Mouse (Mus musculus) midbrain, embryonic 13.5 days (tissue): ENCODE measurements around the gene Ftl1. TPM values are rescaled to one million over a fixed set of nuclear protein-coding genes. Genes with fewer than 3 reads are reported as not detected.

Experiments used
- ATAC-seq: fragments of 200-750 bp; cut with Nextera tagmentation; 2 replicates; pipeline ENCODE4 v1.8.0; 2017; ENCODE audit warnings: mild to moderate bottlenecking, moderate TSS enrichment, moderate library complexity
- H3K27ac ChIP-seq: fragments of 300-500 bp; sonication (generic); 2 replicates; pipeline ENCODE4 v1.5.1; 2015; ENCODE audit warnings: inconsistent platforms, mild to moderate bottlenecking, moderate library complexity
- H3K27me3 ChIP-seq: fragments of 300-500 bp; sonication (generic); 2 replicates; pipeline ENCODE4 v1.6.1; 2015; ENCODE audit warnings: mild to moderate bottlenecking, inconsistent platforms
- H3K36me3 ChIP-seq: fragments of 300-500 bp; sonication (generic); 2 replicates; pipeline ENCODE4 v1.6.1; 2015; ENCODE audit warnings: mild to moderate bottlenecking, inconsistent platforms
- H3K4me1 ChIP-seq: fragments of 300-500 bp; sonication (generic); replicated peaks from 2 replicates; pipeline ENCODE4 v1.6.1; 2015; ENCODE audit warnings: inconsistent platforms
- H3K4me2 ChIP-seq: fragments of 300-500 bp; sonication (generic); replicated peaks from 2 replicates; pipeline ENCODE4 v1.6.1; 2015; ENCODE audit warnings: moderate library complexity, mild to moderate bottlenecking, inconsistent platforms
- H3K4me3 ChIP-seq: fragments of 300-500 bp; sonication (generic); replicated peaks from 2 replicates; pipeline ENCODE4 v1.5.1; 2015; ENCODE audit warnings: mild to moderate bottlenecking, inconsistent platforms
- H3K9ac ChIP-seq: fragments of 300-500 bp; sonication (generic); replicated peaks from 2 replicates; pipeline ENCODE4 v1.6.1; 2015; ENCODE audit warnings: mild to moderate bottlenecking, inconsistent platforms
- H3K9me3 ChIP-seq: fragments of 300-500 bp; sonication (generic); 2 replicates; pipeline ENCODE4 v1.6.1; 2016; ENCODE audit warnings: mild to moderate bottlenecking, inconsistent platforms
- WGBS: fragments of 180-500 bp; shearing (Covaris S2); methylation state at CpG from one replicate; pipeline ENCODE4 v1.1.7; 2015; 5-methylcytosine and 5-hydroxymethylcytosine counted together
- polyA plus RNA-seq: library from polyadenylated mRNA; unstranded; fragments of >200 nt; fragmentation: Nextera tagmentation; extraction: Ambion mirVana; gene quantifications from 2 replicates; pipeline ENCODE4 v1.2.1, GENCODE M21; 2015

Ftl1 gene
- polyA plus RNA-seq, 1 experiment from 2014 or later: 7,096 TPM

DNA sequence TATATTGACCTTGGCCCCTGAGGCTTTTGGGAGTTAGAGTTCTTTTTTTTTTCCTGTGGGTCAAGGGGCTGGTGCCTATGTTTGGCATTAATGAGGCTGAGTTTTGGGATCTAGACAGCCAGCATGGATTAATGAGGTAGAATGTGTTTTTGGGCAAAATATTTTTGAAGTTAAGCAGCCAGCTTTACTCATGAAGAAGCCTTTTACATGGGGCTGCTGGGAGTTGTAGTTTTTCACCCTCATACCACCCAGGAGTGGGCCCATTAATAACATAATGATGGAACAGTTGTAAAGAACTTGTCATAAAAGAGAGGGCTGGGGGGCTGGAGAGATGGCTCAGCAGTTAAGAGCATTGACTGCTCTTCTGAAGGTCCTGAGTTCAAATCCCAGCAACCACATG, 13.1 kb downstream of the Ftl1 start:
- Histone ChIP-seq H3K9ac (no peak overlapping the region), H3K4me2 (no peak overlapping the region), H3K4me1 (peaks cover 2% of the 10 kb centered on the region; the same call in 1 of the 2 replicates), H3K27me3 (no peaks in the 10 kb centered on the region), H3K9me3 (no peaks in the 10 kb centered on the region), H3K27ac (no peak overlapping the region), H3K4me3 (no peak overlapping the region), H3K36me3 (peaks cover 63% of the 10 kb centered on the region)
- ATAC-seq: no peak

- H3K36me3 ChIP-seq: peaks cover 59% of the 10 kb centered on the region
- 90% methylated on average over 22 of the region's 22 CpGs for WGBS
- H3K9me3 ChIP-seq: no peaks in the 10 kb centered on the region
- no peak for ATAC-seq
- H3K4me2 ChIP-seq: no peak overlapping the region
- no peaks in the 10 kb centered on the region for H3K4me1 ChIP-seq
- H3K4me3 ChIP-seq: no peak overlapping the region
- H3K9ac ChIP-seq: no peak overlapping the region
- H3K27me3 ChIP-seq: no peaks in the 10 kb centered on the region
- H3K27ac ChIP-seq: no peak overlapping the region
Measured at GRCm38 (mm10) chr7:45443526-45444420, 15.9 kb downstream of the Ftl1 start.

GRCm38 (mm10) chr7:45437521-45438276, 22.0 kb downstream of the Ftl1 start, which contains the start of gene Ruvbl2:
Gene Ruvbl2 (minus strand): TSS chr7:45438096.
- H3K4me1 ChIP-seq: peaks cover 44% of the 10 kb centered on the region
- H3K4me3 ChIP-seq: no peak within 1 kb of the TSS
- no peak within 1 kb of the TSS for H3K9ac ChIP-seq
- 21% methylated on average over 19 of the region's 19 CpGs for WGBS
- H3K27ac ChIP-seq: no peak within 1 kb of the TSS
- no peak for ATAC-seq
- H3K9me3 ChIP-seq: no peaks in the 10 kb centered on the region
- H3K4me2 ChIP-seq: no peak within 1 kb of the TSS
- H3K27me3 ChIP-seq: no peaks in the 10 kb centered on the region
- peaks cover 17% of the 10 kb centered on the region for H3K36me3 ChIP-seq

DNA sequence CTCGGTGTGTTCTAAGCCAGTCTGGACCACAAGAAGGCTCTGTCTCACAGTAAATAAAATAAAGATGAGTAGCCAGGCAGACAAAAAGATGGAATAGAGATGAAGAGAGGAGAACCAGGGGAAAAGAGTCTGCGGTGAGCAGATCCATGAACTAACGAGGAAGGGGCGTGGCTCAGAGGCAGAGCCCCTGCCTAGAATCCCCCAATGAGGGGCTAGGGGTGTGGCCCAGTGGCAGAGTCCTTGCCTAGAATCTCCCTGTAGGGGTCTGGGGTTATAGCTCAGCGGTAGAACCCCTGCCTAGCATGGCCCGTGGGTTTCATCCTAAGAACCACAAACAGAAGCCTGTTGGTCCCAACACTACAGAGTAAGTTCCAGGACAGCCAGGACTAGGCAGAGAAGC, 22.6 kb downstream of the Ftl1 start:
- no peak overlapping the region for H3K4me3 ChIP-seq
- 30% methylated on average over 6 of the region's 6 CpGs for WGBS
- H3K9ac ChIP-seq: no peak overlapping the region
- H3K36me3 ChIP-seq: peaks cover 13% of the 10 kb centered on the region
- no peak overlapping the region for H3K27ac ChIP-seq
- peaks cover 47% of the 10 kb centered on the region for H3K4me1 ChIP-seq
- no peak overlapping the region for H3K4me2 ChIP-seq
- no peaks in the 10 kb centered on the region for H3K9me3 ChIP-seq
- no peaks in the 10 kb centered on the region for H3K27me3 ChIP-seq
- no peak for ATAC-seq

GRCm38 (mm10) chr7:45436444-45436843, 23.2 kb downstream of the Ftl1 start:
- Histone ChIP-seq H3K27me3 (no peaks in the 10 kb centered on the region), H3K9ac (0 out of 2 replicates have a peak overlapping the region, but pooled peaks have one; percentile 6), H3K4me3 (no peak overlapping the region), H3K9me3 (no peaks in the 10 kb centered on the region), H3K4me2 (no peak overlapping the region; the same call in 1 of the 2 replicates), H3K4me1 (peaks cover 47% of the 10 kb centered on the region), H3K36me3 (peaks cover 15% of the 10 kb centered on the region), H3K27ac (no peak overlapping the region)
- WGBS: 93% methylated on average over 5 of the region's 5 CpGs
- ATAC-seq: no peak

GRCm38 (mm10) chr7:45435038-45435437, 24.6 kb downstream of the Ftl1 start:
- ATAC-seq: no peak
- Histone ChIP-seq H3K4me1 (peaks cover 47% of the 10 kb centered on the region), H3K9ac (peak overlapping the region; percentile 79), H3K4me2 (peak overlapping the region; percentile 99), H3K27ac (peak overlapping the region; percentile 35; the same call in 1 of the 2 replicates), H3K36me3 (peaks cover 24% of the 10 kb centered on the region), H3K9me3 (no peaks in the 10 kb centered on the region), H3K4me3 (peak overlapping the region; percentile 95), H3K27me3 (no peaks in the 10 kb centered on the region)
- 1% methylated on average over 16 of the region's 16 CpGs for WGBS

GRCm38 (mm10) chr7:45434203-45435015, 25.3 kb downstream of the Ftl1 start, which contains the start of gene Gys1:
Gene Gys1 (plus strand): TSS chr7:45434844.
- Histone ChIP-seq H3K4me3 (peak within 1 kb of the TSS; percentile 95), H3K9ac (peak within 1 kb of the TSS; percentile 92), H3K9me3 (no peaks in the 10 kb centered on the region), H3K36me3 (peaks cover 27% of the 10 kb centered on the region), H3K27ac (peak within 1 kb of the TSS; percentile 94), H3K27me3 (no peaks in the 10 kb centered on the region), H3K4me1 (peaks cover 47% of the 10 kb centered on the region), H3K4me2 (peak within 1 kb of the TSS; percentile 99)
- under 1% methylated on average over 45 of the region's 45 CpGs for WGBS
- peak; percentile 97 for ATAC-seq

DNA sequence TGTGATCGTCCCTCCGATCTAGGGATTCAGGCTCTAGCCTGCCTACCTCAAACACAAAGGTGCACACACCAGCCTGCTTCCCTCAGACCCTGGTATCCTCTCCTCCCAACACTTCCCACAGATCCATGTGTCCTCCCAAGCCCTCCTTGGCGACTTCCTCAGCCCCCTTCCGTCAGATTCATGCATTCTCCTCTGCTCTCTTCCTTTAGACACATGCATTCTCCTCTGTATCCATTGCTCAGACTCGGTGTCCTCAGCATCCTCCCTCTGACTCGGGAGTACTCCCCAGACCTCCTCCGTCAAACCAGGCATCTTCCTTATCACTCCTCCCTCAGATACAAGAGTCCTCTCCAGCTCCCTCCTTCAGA, 25.9 kb downstream of the Ftl1 start:
- Histone ChIP-seq H3K4me2 (peak overlapping the region; percentile 99), H3K9ac (peak overlapping the region; percentile 92), H3K27me3 (no peaks in the 10 kb centered on the region), H3K27ac (peak overlapping the region; percentile 94), H3K9me3 (no peaks in the 10 kb centered on the region), H3K4me1 (peaks cover 47% of the 10 kb centered on the region), H3K36me3 (peaks cover 33% of the 10 kb centered on the region), H3K4me3 (peak overlapping the region; percentile 95)
- under 1% methylated on average over 7 of the region's 7 CpGs for whole genome bisulfite sequencing
- no peak for ATAC-seq

- Histone ChIP-seq H3K4me1 (no peaks in the 10 kb centered on the region), H3K27ac (no peak overlapping the region), H3K9ac (no peak overlapping the region), H3K27me3 (peaks cover 2% of the 10 kb centered on the region; the same call in 1 of the 2 replicates), H3K9me3 (no peaks in the 10 kb centered on the region), H3K4me3 (no peak overlapping the region), H3K36me3 (peaks cover 93% of the 10 kb centered on the region), H3K4me2 (no peak overlapping the region)
- 95% methylated on average over 8 of the region's 8 CpGs for WGBS
- ATAC-seq: no peak
Measured at GRCm38 (mm10) chr7:45426556-45426955, 33.1 kb downstream of the Ftl1 start.

DNA sequence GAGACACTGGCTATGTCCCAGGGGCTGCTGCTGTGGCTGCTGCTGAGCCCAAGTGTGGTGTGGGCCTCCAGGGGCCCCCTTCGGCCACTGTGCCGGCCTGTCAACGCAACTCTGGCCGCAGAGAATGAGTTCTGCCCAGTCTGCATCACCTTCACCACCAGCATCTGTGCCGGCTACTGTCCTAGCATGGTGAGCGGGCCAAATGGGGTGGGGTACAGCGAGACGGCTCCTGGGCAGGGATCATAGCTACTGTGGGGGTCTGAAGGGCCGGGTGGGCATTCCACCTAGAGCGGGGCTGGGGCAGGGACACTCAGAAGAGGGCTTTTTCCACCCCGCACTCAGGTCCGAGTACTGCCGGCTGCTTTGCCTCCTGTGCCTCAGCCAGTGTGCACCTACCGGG, 38.5 kb downstream of the Ftl1 start:
- Histone ChIP-seq H3K4me1 (no peaks in the 10 kb centered on the region), H3K27me3 (peaks cover 56% of the 10 kb centered on the region), H3K4me3 (no peak overlapping the region), H3K9ac (no peak overlapping the region), H3K36me3 (peaks cover 57% of the 10 kb centered on the region), H3K27ac (no peak overlapping the region), H3K4me2 (no peak overlapping the region), H3K9me3 (no peaks in the 10 kb centered on the region)
- no peak for ATAC-seq
- WGBS: 88% methylated on average over 14 of the region's 14 CpGs

DNA sequence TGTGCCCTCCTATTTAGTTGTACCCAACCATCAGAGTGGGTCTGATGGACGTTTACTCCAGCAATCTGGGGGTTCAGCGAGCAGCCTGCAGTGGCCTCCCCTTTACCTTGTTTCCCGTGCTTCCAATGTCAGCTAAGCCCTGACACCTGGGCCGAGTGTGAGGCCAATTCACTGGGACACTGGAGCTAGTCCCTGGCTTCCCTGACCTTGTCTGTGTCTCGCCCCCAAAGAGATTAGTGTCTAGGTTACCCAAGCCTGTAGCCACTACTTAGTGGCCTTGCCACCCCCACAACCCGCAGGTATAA, 39.1 kb downstream of the Ftl1 start, which contains the start of gene Lhb:
TSS of gene Lhb (plus strand) at position 206 of the 305 bp plus-strand sequence.
- Histone ChIP-seq H3K36me3 (peaks cover 53% of the 10 kb centered on the region), H3K27me3 (peaks cover 62% of the 10 kb centered on the region)

More for the DNA sequence above, 39.1 kb downstream of the Ftl1 start, which contains the start of gene Lhb:
- WGBS: 67% methylated on average over 6 of the region's 6 CpGs
- Histone ChIP-seq H3K4me1 (peaks cover 2% of the 10 kb centered on the region; the same call in 1 of the 2 replicates), H3K4me3 (no peak within 1 kb of the TSS), H3K27ac (no peak within 1 kb of the TSS), H3K9ac (no peak within 1 kb of the TSS), H3K9me3 (no peaks in the 10 kb centered on the region), H3K4me2 (no peak within 1 kb of the TSS)
- ATAC-seq: no peak
